Mouse (Mus musculus): Measurements from ENCODE around the gene Gm37240.

- TF ChIP-seq CTCF (IDR thresholded peaks at IDR 0.05; ENCODE audit: low read depth, low read length): no peak
- TF ChIP-seq POLR2A (IDR thresholded peaks at IDR 0.05; ENCODE audit: borderline replicate concordance, low read depth, low read length): no peak
Measured at GRCm38 (mm10) chr3:84602759-84603158, 1284.6 kb downstream of the Gm37240 start.

Measured in bone marrow macrophage, adult 2 months (primary cell).